Mouse (Mus musculus) heart, adult 2 months (tissue): ENCODE measurements around the gene Mfn1.

Source experiments
- CTCF ChIP-seq: fragments of 200-600 bp; IDR thresholded peaks from 2 replicates; pipeline ENCODE4 v1.8.1; 2022; ENCODE audit warnings: antibody characterized with exemption, mild to moderate bottlenecking, moderate library complexity
- EP300 ChIP-seq: fragments of 200-500 bp; IDR thresholded peaks from 2 replicates; pipeline ENCODE4 v1.6.1; 2011; ENCODE audit warnings: low read depth, low read length, control low read depth; ENCODE audit not compliant: insufficient read depth
- POLR2A ChIP-seq: fragments of 200-500 bp; IDR thresholded peaks from 2 replicates; pipeline ENCODE4 v1.6.1; 2011; ENCODE audit warnings: mild to moderate bottlenecking, low read depth, low read length, control low read depth; ENCODE audit not compliant: insufficient read depth

DNA sequence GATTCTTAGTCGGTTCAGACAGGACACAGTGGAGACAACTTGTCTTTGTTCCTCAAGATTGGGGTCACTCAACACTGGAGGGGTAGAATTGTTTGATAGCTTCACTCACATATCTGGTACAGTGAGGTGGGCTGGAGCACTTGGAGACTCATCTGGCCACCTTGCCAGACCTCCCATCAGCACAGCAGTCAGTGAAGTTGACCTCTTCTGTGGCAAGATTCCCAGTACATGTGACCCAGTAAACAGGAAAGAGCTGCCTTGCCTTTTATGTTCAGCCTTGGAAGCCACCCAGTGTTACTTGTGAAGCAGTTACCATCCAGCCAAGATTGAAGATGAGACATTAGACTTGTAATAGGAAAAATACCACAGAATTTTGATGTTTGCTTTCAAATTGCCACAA is 8.3 kb downstream of the Mfn1 start:
- TF ChIP-seq POLR2A (no peak), CTCF (peak; percentile 11; the same call in 1 of the 2 replicates), EP300 (peak; percentile 83)
